Mouse (Mus musculus) spleen, adult 12 weeks (tissue): ENCODE measurements around the gene Psrc1.

Source experiments
- DNase-seq: peaks from one replicate; pipeline ENCODE4 v3.0.0; 2022; ENCODE audit warnings: low spot score

Gene Psrc1

DNA sequence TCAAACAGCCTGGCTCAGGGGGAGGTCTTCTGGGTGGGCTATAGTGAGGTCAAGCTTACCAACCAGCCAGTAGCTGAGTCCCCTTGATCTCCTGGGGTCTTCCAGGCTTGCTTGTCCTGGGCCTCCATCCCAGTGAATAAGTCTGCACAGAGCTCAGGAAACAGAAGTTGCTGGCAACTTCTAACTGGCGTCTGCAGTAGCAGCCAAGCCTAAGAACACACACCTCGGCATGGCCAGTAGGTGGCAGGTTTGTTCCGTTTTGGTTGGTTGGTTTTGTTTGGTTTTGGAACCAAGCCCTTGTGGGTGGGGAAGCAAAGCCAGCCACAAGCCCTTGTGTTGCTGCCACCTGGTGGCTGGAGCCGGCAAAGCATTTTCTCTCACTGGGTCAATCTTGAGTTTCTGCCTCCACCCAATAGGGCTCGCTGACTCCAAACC, 5.5 kb downstream of the Psrc1 start:
- DNase-seq, result peak; percentile 88

DNA sequence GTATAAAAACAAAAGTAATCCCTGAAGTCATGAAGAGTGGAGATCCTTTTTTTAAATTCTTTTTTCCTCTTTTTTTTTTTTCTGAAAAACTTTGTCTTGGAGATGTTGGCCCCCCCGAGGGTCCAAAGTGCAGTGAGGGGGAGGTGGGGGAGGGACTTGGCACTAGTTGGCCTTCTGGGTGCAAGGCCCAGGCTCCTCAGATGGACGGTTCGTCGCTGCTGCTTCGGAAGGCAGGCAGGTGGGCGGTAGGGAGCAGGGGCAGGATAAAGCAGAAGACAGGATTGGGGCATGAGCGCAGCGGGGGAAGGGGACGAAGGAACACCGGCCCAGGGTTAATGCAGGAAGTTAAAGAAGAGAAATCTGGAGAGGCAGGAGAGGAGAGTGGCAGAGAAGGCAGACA, 8.7 kb downstream of the Psrc1 start:
- no peak for DNase-seq

DNA sequence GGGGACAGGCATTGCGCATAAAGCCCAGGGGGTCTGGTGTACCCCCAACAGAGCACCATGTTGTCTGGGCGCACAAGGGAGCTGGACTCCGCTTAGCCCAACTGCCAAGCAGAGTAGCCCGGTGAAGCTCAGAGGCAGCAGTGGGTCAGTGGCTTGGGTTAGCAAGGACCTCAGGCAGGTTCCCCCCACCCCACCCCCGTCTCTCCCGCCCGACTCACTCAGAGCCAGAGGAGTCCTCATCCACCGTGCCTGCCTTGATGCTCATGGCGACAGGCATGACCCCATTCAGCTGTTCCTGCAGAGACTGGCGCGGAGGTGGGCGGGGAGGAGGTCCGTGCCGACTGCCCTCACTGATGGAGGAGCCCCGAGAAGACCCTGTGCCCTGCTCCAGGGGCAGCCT, 9.2 kb downstream of the Psrc1 start:
- no peak for DNase-seq

DNA sequence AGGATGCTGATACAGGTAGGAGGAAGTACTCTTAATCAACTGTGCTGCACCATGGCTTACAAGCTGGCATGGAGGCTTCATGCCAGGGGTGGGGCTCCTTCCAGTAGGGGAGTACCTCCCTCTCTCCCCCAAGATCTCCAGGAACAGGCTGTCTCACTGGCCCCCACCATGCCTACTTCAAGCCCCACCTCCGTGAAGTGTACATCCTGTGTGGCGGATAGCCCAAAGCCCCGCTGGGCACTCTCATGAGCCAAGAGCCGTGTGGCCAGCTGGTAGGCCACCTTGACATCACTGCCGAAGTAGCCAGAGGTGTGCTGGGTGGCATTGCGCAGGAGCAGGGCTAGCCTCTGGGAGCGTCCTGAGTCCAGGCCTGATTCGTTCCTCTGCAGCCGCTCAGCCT, 14.6 kb downstream of the Psrc1 start:
- DNase-seq, result no peak

DNA sequence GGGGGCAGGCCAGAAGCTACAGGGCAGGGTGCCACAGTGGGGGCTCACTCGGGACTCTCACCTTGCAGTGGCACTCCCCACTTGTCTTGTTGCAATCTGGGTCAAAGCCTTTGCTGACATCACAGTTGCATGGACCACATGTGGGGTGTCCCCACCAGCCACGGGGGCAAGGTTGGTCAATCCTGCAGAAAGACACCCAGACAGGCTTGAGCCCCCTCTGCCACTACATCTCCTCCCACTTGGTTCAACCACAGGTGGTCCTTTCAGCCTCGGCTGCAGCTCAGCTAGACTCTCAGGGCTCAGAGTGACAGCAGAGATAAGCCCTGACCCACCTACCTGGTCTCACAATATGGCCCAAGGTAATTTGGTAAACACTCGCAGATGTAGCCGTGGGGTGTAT, 16.8 kb downstream of the Psrc1 start:
- no peak for DNase-seq

DNA sequence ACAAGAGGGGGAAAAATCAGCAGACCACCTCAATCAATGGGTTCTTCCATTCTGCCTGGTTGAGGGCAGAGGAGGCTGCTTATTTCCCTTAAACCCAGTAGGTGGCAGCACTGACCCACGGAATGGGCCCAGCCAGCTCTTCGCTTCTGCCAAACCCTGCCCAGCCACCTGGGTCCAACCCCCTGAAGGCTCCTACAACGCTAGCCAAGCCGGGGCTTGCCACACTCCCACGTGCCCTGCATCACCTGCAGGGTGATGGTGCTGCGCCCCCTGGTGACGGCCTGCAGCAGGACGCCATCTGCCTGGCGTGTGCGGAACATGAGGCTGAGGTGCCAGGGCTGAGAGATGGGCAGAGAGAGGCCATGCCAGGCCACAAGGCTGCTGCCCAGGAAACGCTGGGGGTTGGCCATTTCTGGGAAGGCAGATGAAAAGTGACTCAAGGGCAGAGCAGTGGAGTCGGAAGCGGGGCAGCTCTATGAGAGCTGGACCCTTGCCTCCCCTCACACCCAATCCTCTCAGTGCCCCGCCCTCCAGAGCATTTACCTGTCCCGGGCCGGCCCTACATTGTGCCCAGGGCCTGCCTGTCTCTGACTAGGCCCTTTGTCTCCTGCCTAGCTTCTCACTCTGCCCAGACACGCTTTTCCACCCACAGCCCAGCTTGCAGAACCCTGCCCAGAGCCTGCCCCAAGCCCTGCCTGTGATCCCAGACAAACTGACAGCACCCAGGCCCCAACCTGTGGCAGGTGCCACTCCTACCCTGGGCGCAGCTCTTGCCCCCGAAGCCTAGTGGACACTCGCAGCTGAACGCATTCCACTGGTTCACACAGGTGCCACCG, 18.3 kb downstream of the Psrc1 start:
- peak; percentile 76 for DNase-seq

DNA sequence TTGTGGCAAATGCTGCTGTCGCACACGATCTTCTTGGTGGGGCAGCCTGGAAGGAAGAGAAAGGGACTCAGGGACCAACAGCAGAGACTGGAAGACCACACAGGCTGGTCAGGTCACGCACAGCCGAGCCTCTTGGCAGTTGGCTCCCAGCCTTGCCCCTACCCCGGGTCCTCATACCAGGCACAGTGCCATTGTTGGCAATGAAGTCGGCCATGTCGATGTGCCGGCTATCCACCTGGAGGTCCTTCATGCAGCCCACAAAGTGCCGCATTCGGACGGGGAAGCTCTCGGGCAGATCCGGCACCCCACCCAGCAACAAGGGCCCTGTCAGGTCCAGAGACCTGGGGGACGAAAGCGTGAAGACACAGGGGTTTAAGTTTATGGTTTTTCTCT, 18.9 kb downstream of the Psrc1 start:
- no peak for DNase-seq

DNA sequence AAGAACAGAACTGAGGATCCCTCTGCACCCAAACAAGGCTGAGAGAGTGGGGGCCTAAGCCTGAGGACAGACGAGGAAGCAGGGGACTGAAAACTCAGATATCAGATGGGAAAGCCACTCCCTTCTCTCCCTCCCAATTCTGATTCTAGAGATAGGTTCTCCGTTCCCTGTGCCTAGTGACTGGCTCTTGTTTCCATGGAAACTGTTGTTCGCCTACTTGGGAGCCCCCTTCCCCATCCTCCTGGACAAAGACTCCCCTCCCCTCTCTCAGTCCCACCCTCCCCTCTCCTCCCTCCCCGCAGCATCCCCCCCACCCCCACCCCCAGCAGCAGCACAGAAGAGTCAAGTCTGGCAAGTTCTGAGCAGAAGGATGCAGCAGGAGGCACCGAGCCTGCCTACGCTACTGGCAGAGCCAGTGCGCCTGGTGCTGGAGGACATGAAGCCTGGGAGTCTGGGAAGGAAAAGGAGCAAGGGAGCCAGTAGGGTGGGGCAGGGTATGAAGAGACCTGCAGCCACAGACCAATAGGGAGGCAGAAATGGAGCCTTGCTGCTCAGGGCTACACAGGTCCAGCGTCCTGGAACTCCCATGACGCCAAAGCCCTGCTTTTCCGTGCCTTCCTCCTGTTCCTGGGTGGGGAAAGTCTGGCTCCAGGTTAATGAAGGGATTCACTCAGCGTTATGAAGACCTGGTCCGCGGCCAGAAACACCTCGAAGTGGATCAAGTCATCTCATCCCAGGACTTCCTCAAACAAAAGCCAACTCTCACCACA, 22.1 kb downstream of the Psrc1 start:
- no peak for DNase-seq

DNA sequence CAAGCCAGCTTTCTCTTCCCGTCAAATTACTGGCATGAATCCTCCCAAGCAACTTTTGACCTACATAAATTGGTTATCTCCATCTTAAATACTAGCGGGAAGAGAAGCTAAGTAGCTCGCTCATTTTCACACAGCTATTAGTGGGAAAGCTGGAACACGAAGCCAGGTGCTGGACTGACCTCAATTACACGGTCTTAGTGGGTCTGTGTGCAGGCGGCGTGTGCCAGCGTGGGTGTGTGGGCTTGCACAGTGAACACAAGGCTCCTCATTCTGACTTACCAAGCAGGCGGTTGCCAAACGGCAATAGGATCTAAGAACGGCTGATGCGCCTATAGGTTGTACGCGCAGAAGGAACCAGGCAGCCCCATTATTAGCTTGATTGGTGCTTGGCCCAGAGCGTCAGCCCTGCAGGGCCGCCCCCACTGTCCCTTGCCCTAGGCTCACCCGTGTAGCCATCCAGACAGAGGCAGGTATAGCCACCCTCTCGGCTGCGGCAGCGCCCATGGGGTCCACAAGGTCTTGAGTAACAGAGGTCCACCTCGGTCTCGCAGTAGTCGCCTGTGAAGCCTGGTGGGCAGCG, 22.8 kb downstream of the Psrc1 start:
- no peak for DNase-seq

DNA sequence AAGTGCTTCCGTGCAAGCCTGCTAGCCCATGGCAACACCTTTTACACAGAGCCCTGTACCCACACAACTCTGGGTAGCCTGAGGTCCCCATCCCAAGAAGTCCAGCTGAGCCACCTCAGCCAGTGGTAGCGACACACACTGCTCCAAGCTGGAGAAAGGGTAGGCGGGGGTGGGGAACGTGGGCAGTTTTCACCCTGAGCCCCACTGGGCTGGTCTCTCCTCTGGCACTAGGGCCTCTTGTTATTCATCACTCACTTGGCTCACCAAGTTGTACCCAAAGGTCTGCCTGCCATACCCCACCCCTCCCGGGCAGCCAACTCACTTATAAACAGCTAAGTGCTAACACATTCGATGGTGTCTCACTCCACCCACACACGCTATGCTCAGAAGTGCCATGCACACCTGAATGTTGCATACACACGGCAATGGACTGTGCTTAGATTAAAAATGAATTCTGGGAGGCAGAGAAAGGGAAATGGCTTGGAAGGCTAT, 24.9 kb downstream of the Psrc1 start:
- no peak for DNase-seq

DNA sequence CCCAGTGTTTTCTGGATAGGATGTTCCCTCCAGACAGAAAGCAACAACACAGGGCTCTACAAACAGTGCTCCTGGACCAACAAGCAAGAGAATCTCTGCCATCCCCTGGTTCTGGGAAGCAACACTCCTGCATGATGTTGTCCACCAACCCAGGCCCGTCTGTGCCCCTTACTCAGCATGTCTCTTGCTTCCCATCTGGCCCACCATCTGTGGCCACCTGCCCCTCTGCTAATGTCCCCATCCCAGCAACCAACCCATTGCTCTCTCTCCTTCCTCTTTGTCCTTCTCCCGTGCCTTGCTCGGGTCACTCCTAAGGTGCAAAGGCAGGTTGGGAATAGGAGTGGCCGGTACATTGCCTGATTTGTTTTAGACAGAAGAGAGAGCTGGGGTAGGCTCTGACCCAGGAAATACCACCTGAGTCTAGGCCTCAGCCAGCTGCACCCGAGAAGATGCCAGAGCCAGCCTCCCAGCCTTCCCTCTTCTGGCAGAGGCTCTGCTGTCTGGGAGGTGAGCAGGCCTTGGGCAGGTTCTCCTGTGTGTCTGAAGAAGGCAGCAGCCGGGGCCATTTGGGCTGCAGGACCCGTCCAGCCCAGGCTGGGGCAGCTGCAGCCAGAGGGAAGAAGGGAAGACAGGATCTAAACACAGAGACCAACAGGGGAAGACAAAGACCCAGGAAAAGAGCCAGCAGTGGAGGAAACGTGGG, 26.2 kb downstream of the Psrc1 start:
- DNase-seq, result no peak

DNA sequence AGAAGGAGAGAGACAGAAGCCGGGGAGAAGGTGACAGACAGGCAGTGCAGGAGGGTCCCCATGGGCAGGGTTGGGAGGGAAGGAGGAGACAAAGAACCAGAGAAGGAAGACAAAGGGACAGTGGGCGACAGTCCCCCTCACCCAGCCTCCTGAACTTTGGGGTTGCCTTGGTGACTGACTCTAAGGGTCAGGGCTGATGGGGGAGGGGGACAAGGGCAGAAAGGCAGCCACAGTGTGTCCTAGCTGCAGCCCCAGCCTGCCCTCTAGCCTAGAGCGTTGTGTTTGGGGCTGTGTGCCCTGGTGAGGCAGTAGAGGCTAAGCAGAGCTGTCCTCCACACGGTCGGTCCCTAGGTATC, 26.7 kb downstream of the Psrc1 start:
- no peak for DNase-seq

DNA sequence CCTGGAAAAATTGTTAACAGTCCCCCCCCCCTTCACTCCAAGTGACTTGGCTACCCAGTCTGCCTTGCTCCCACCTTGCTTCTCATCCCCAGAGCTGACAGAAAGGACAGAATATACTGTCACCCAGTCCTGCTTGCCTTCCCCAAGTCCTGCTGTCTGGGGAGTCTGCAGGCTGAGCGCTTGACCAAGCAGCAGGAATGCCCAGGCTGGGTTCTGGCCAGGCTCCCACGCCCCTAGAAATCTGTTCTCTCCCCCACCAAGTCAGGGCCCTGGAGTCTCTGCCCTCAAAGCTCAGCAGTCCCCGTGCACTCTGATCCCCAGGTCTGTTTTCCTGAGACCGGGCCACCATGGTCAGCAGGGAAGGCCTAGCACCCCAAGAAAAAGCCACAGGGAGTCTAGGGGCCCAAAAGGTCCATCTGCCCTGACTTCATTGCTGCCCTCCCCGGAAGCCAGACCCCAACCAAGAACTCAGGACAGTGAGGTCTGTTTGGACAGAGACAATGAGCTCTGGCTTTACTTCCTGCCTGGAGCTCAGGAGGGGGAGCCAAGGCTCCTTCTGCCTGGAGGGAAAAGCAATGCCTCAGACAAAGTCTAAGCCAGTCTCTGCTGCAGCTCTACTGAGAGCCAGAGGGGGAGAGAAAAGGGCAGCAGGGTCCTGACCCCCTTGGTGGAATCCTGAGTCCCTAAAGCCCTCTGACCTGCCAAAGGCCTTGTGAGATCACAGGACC, 27.6 kb downstream of the Psrc1 start:
- DNase-seq, result no peak

DNA sequence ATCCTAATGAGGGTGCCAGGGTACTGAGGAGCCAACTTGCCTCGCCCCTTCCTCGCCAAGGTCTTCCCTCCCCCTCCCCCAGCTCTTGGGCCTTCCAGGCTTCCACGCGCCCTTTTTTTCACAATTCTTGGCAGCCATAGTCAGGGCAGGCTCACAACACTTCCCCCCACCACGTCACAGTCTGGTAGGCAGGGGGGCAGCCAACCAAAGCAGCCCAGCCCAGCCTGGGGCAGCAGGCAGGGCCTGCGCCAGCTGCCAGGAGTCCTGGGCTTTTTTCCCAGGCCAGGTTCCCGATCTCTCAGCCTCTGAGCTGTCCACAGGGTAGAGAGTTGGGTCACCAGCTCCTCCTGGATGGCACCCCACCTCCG, 28.1 kb downstream of the Psrc1 start:
- DNase-seq, result no peak

DNA sequence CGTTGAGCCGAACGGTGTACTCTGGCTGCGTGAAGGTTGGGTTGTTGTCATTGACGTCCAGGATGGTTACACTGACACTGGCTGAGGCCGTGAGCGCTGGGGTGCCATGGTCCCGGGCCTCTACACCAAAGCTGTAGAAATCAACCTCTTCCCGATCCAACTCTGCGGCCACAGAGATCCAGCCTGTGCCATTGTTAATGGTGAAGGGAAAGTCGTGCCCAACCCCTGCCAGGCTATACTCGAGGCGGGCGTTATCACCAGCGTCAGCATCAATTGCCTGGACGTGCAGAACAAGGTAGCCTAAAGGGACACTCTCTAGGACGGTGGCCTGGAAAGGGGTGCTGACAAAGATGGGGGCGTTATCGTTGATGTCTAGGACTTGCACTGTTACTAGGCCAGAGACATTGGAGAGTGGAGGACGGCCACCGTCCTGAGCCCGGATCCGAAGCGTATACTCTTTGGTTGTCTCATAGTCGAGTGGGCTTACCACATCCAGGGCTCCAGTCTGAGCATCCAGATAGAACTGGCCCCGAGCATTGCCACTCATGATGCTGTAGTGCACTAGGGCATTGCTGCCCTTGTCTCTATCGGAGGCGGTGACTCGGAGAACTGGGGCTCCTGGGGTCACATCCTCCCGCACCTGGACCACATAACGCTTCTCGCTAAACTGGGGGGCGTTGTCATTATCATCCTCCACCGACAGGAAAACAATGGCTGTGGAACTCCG, 30.2 kb downstream of the Psrc1 start:
- DNase-seq, result no peak

DNA sequence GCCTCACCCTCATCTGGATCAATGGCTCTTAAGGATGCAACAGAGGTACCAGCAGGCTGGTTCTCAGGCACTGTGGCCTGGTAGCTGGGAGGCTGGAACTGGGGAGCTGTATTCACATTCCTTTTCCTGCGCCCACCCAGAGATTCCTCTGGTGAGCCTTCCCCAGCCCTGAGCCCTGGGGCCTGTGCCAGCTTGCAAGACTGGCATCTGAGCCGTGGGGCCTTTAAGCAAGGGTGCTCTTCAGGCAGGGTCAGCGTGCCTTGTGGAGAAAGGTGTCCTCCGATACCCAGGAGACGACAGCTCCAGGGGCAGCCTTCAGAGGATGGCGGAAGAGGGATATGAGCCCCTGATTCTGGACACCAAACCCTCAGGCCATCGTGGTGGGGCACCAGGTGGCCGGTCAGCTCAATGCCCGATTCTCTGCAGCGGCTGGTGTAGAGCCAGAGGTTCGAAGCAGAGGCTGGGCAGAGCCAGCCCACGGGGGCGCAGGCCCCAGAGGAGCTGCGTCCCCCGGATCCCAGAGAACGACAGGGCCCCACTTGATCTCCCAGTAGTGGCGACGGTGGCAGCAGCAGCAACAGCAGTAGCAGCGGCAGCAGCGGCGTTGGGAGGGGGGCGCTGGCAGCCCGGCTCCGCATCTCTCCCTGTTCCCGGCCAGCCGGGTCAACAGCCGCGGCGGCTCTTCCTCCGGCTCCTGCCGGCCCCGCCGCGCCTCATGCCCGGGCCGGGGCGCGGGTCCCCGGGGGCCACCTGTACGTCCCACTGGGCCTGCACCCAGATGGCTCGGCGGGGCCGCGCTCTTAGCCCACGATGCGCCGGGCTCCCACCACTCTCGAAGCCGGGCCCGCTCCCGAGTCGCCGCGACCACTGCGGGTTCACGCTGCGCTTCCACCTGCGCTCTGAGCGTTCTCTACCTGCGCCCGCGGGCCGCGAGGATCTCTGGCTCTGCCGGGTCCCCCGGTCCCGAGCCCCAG, 31.5 kb downstream of the Psrc1 start, which contains the start of gene Celsr2:
Gene Celsr2 (minus strand): TSS at position 696 of the 974 bp plus-strand sequence.
- no peak for DNase-seq

DNA sequence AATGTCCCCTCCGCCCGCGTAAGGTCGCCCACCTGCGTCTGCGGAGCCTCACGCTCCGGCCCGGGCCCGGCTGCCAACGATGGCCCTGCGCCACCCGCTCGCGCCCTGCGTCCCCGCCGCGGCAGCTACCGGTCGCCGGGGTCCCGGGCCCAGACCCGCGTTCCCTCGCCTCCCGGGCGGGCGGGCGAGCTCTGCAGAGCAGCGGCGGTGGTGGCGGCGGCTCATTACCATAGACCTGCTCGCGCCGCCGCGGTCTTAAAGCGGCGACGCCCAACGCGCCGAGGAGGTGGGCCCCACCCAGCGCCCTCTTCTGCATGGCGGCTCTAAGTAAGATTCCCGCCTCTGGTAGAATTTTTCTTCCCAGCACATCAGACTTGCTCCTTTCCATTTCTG, 32.2 kb downstream of the Psrc1 start:
- peak; percentile 47 for DNase-seq

DNA sequence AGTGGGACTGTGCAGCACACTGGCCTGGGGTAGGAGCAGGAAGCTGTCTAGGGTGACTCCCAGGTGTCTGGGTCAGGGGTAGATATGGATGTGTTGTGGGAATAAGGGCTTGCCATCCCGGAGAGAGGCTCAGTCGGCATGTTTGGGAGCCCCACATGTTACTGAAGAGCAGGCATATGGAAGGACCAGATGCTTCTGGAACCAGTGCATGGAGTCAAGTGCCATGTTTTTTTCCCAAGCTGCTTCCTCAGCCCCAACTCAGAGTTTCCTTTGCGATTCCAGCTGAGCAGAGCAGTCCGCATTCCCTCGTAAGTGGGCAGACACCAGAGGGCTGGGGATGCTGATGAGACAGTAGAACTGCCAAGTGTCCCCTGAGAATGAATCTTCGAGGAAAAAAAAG, 39.4 kb downstream of the Psrc1 start:
- no peak for DNase-seq

DNA sequence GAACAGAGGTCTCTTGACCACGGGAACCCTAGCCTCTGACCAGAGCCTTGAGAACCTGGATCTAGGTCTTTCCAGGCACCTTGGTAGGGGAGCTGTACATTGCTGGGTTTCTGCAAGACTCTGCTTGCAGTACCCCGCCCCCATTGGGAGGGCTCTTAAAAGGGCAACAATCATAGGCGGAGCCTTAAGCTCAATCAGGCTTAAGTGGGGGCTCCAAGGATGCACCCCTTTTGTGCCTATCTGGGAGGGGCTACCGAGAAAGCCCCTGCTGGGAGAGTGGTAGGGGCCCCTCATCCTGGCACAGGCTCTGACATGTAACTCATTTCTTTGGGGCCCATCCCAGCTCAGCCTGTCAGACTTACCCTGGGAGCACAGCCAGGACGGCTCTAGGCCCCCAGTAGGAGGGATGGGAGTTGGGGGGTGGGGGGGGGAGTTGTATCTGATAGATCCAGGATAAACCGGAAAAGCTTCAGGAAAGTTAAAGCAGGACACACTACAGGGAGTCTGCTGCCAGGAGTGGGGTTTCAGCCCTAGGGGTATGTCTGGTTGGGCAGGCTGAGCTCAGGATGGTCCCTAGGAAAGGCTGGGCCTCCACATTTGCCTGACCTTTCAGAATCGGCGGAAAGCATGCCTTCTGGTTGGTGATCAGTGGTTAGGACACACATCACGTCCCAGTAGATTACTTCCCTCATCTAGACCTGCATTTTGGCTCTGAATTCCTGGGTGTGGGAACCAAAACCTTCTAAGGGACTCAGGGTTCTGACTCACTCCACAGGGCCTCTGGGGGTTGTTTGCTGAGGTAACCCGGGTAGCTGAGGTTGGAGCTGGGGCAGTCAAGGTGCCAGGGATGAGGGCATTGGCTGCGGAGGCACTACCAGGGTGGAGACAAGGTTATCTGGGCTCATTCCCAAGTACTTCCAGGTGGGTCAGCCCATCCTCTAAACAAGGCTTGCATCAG, 40.5 kb downstream of the Psrc1 start:
- no peak for DNase-seq
